Mouse (Mus musculus) cerebellum, postnatal 10 days (tissue): ENCODE measurements around the gene Qars.

Experiments
- DNase-seq, 2 experiments: peaks; one replicate each; pipeline ENCODE4 v3.0.0; 2021; ENCODE audit warnings: mixed read lengths in 2 of 2

Qars gene

GRCm38 (mm10) chr9:108540846-108541245 lies 33.3 kb downstream of the Qars start:
- DNase-seq = no peak

GRCm38 (mm10) chr9:108545986-108546385 lies 38.5 kb downstream of the Qars start:
- DNase-seq = no peak

GRCm38 (mm10) chr9:108546875-108547274 lies 39.4 kb downstream of the Qars start:
- DNase-seq = no peak

GRCm38 (mm10) chr9:108559169-108559568 lies 51.7 kb downstream of the Qars start:
- DNase-seq = peak in 1 of 2 experiments; percentile 7

- DNase-seq = peak; percentile 96 to 97
Measured at GRCm38 (mm10) chr9:108560227-108560841, 52.8 kb downstream of the Qars start, which contains the start of gene Impdh2. Gene Impdh2, plus strand, starts transcription at chr9:108560286.

- DNase-seq = no peak
Measured at GRCm38 (mm10) chr9:108563671-108564070, 56.2 kb downstream of the Qars start.

GRCm38 (mm10) chr9:108564131-108564530 lies 56.6 kb downstream of the Qars start:
- DNase-seq = no peak
